Mouse (Mus musculus) CH12.LX (cell line): ENCODE data around the gene Arhgap1. TPM values are rescaled to one million over a fixed set of nuclear protein-coding genes. Genes with fewer than 3 reads are reported as not detected.
"Not testable (repeated sequence)": the region's sequence is repeated elsewhere in the genome, so short reads cannot be mapped to it uniquely, and the experiment has no call there.

Experiments used
- DNase-seq: peaks from one replicate; pipeline ENCODE4 v3.0.0-alpha.2; 2013; ENCODE audit errors: extremely low read depth
- H3K27ac ChIP-seq: 2 replicates; pipeline ENCODE4 v1.5.1; 2012; ENCODE audit warnings: low read depth, mild to moderate bottlenecking, control low read depth, moderate library complexity; ENCODE audit not compliant: insufficient read depth
- H3K27me3 ChIP-seq: replicated peaks from 2 replicates; pipeline ENCODE3; 2012; ENCODE audit warnings: inconsistent platforms
- H3K36me3 ChIP-seq, 2 experiments: replicated peaks in 1 of 2; 2 replicates each; pipeline versions ENCODE3 to v1.6.1; 2012; ENCODE audit warnings: inconsistent platforms in 1 of 2, low read length in 1 of 2, mild to moderate bottlenecking in 1 of 2, mixed read lengths in 1 of 2, moderate library complexity in 1 of 2; ENCODE audit not compliant: control insufficient read depth in 1 of 2, insufficient read depth in 1 of 2
- H3K4me1 ChIP-seq, 2 experiments: 2 replicates each; pipeline ENCODE4 v1.6.1; 2012; ENCODE audit warnings: inconsistent platforms in 1 of 2, moderate library complexity in 1 of 2; ENCODE audit not compliant: insufficient read depth in 2 of 2, control insufficient read depth in 1 of 2
- H3K4me2 ChIP-seq: 2 replicates; pipeline ENCODE4 v1.6.1; 2012; ENCODE audit warnings: low read depth, mild to moderate bottlenecking, control low read depth; ENCODE audit not compliant: poor library complexity, insufficient read depth, severe bottlenecking
- H3K4me3 ChIP-seq, 3 experiments: fragments of 150-350 bp in 1 of 3; sonication (generic) in 1 of 3; replicated peaks in 1 of 3; 2 replicates each; pipeline versions ENCODE3 to v1.5.1; 2011 to 2012; ENCODE audit warnings: low read depth in 2 of 3, low read length in 2 of 3, mild to moderate bottlenecking in 2 of 3, moderate library complexity in 2 of 3, control low read depth in 1 of 3, improper control_type of control experiment in 1 of 3, inconsistent platforms in 1 of 3, mixed read lengths in 1 of 3; ENCODE audit not compliant: poor library complexity in 1 of 3
- H3K79me2 ChIP-seq: replicated peaks from 2 replicates; pipeline ENCODE4 v1.6.1; 2012; ENCODE audit warnings: mild to moderate bottlenecking, moderate library complexity; ENCODE audit not compliant: control insufficient read depth, poor library complexity, insufficient read depth, severe bottlenecking; ENCODE audit errors: extremely low read depth
- H3K9ac ChIP-seq: 2 replicates; pipeline ENCODE4 v1.6.1; 2012; ENCODE audit warnings: low read depth, mild to moderate bottlenecking, control low read depth, moderate library complexity; ENCODE audit not compliant: insufficient read depth
- H3K9me3 ChIP-seq: replicated peaks from 2 replicates; pipeline ENCODE3; 2012; ENCODE audit warnings: low read length, inconsistent platforms, mixed read lengths
- BHLHE40 ChIP-seq: IDR thresholded peaks from 2 replicates; pipeline ENCODE4 v1.6.1; 2011; ENCODE audit warnings: mild to moderate bottlenecking, low read depth, low read length, improper control_type of control experiment
- ETS1 ChIP-seq: conservative IDR thresholded peaks from 2 replicates; pipeline ENCODE4 v1.6.1; 2012; ENCODE audit warnings: low read depth, mild to moderate bottlenecking, inconsistent platforms, low read length, improper control_type of control experiment, moderate library complexity
- GABPA ChIP-seq: IDR thresholded peaks from 2 replicates; pipeline ENCODE4 v1.6.1; 2012; ENCODE audit warnings: low read depth, low read length, improper control_type of control experiment, inconsistent platforms; ENCODE audit not compliant: insufficient replicate concordance
- HCFC1 ChIP-seq: IDR thresholded peaks from 2 replicates; pipeline ENCODE4 v1.6.1; 2012; ENCODE audit warnings: low read depth, mild to moderate bottlenecking, inconsistent platforms, low read length, improper control_type of control experiment
- KAT2A ChIP-seq: IDR thresholded peaks from 2 replicates; pipeline ENCODE4 v1.6.1; 2012; ENCODE audit warnings: low read length, improper control_type of control experiment, inconsistent platforms; ENCODE audit not compliant: insufficient replicate concordance
- MAFK ChIP-seq: IDR thresholded peaks from 2 replicates; pipeline ENCODE4 v1.6.1; 2011; ENCODE audit warnings: low read length, improper control_type of control experiment; ENCODE audit not compliant: insufficient replicate concordance
- MAX ChIP-seq: IDR thresholded peaks from 2 replicates; pipeline ENCODE4 v1.6.1; 2011; ENCODE audit warnings: low read length, improper control_type of control experiment
- MAZ ChIP-seq: IDR thresholded peaks from 2 replicates; pipeline ENCODE4 v1.6.1; 2012; ENCODE audit warnings: low read depth, mild to moderate bottlenecking, inconsistent platforms, low read length, improper control_type of control experiment, moderate library complexity
- MEF2A ChIP-seq: IDR thresholded peaks from 2 replicates; pipeline ENCODE4 v1.6.1; 2014; ENCODE audit warnings: low read depth, mild to moderate bottlenecking, inconsistent platforms, low read length, improper control_type of control experiment, borderline replicate concordance
- MXI1 ChIP-seq: IDR thresholded peaks from 2 replicates; pipeline ENCODE4 v1.6.1; 2011; ENCODE audit warnings: mild to moderate bottlenecking, low read depth, low read length, improper control_type of control experiment
- MYC ChIP-seq: IDR thresholded peaks from 2 replicates; pipeline ENCODE4 v1.6.1; 2011; ENCODE audit warnings: low read depth, mild to moderate bottlenecking, improper control_type of control experiment, low read length
- POLR2A ChIP-seq: IDR thresholded peaks from 2 replicates; pipeline ENCODE4 v1.6.1; 2011; ENCODE audit warnings: low read depth, mild to moderate bottlenecking, improper control_type of control experiment, low read length
- RAD21 ChIP-seq: IDR thresholded peaks from 2 replicates; pipeline ENCODE4 v1.6.1; 2011; ENCODE audit warnings: low read depth, mild to moderate bottlenecking, low read length, improper control_type of control experiment, moderate library complexity
- RCOR1 ChIP-seq: conservative IDR thresholded peaks from 2 replicates; pipeline ENCODE4 v1.6.1; 2012; ENCODE audit warnings: low read depth, mild to moderate bottlenecking, inconsistent platforms, low read length, improper control_type of control experiment
- SIN3A ChIP-seq: IDR thresholded peaks from 2 replicates; pipeline ENCODE4 v1.6.1; 2012; ENCODE audit warnings: low read length, improper control_type of control experiment, inconsistent platforms
- SMC3 ChIP-seq: IDR thresholded peaks from 2 replicates; pipeline ENCODE4 v1.6.1; 2011; ENCODE audit warnings: low read depth, low read length, improper control_type of control experiment
- TBP ChIP-seq: conservative IDR thresholded peaks from 2 replicates; pipeline ENCODE4 v1.6.1; 2011; ENCODE audit warnings: low read depth, low read length, improper control_type of control experiment
- TCF12 ChIP-seq: IDR thresholded peaks from 2 replicates; pipeline ENCODE4 v1.6.1; 2014; ENCODE audit warnings: low read depth, mild to moderate bottlenecking, inconsistent platforms, low read length, improper control_type of control experiment
- USF2 ChIP-seq: conservative IDR thresholded peaks from 2 replicates; pipeline ENCODE4 v1.6.1; 2011; ENCODE audit warnings: low read depth, low read length, improper control_type of control experiment
- ZC3H11A ChIP-seq: IDR thresholded peaks from 2 replicates; pipeline ENCODE4 v1.6.1; 2012; ENCODE audit warnings: low read depth, mild to moderate bottlenecking, inconsistent platforms, low read length, improper control_type of control experiment
- ZKSCAN1 ChIP-seq: IDR thresholded peaks from 2 replicates; pipeline ENCODE4 v1.6.1; 2012; ENCODE audit warnings: low read depth, inconsistent platforms, low read length, improper control_type of control experiment, borderline replicate concordance
- ZMIZ1 ChIP-seq: IDR thresholded peaks from 2 replicates; pipeline ENCODE4 v1.6.1; 2012; ENCODE audit warnings: low read depth, mild to moderate bottlenecking, inconsistent platforms, low read length, improper control_type of control experiment
- dilution Hi-C: fragments of 300-500 bp; cut with MboI; formaldehyde crosslinking; loops from 2 replicates; pipeline ENCODE4 v1.14.3; 2020; ENCODE audit warnings: low sequenced_read_pairs; ENCODE audit not compliant: extremely low pct_unique_long_range_greater_than_20kb, extremely low pct_ligation_motif_present
- in situ Hi-C: fragments of 300-500 bp; cut with MboI; formaldehyde crosslinking; loops from 3 replicates; pipeline ENCODE4 v1.14.3; 2019; ENCODE audit warnings: low sequenced_read_pairs, low pct_ligation_motif_present, low pct_unique_long_range_greater_than_20kb, mixed read lengths
- polyA plus RNA-seq: library from polyadenylated mRNA; unstranded; fragments of >175 nt; gene quantifications from 2 replicates; pipeline ENCODE4 v1.2.1, GENCODE M21; 2012; ENCODE audit warnings: low read depth; ENCODE audit not compliant: insufficient read length
- total RNA-seq, 2 experiments: library from RNA; depleted of rRNA; stranded (reverse); fragments of 300-350 nt in 1 of 2; fragments of >200 nt in 1 of 2; gene quantifications; 2 replicates each; pipeline ENCODE4 v1.2.3; 2012 to 2014

The Arhgap1 gene
- total and polyA plus RNA-seq, 3 experiments, result 15.6 to 35.4 (median 19.7) TPM

GRCm38 (mm10) chr2:91622356-91622755 lies 27.3 kb upstream of the Arhgap1 start:
- no peak overlapping the region for H3K4me3 ChIP-seq
- no peaks in the 10 kb centered on the region for H3K27me3 ChIP-seq
- H3K79me2 ChIP-seq, result no peaks in the 10 kb centered on the region
- dilution Hi-C loops, result no loop called here
- H3K27ac ChIP-seq, result no peak overlapping the region
- H3K4me1 ChIP-seq, result no peaks in the 10 kb centered on the region
- H3K9me3 ChIP-seq, result no peaks in the 10 kb centered on the region
- H3K4me2 ChIP-seq, result no peak overlapping the region
- H3K9ac ChIP-seq, result no peak overlapping the region
- in situ Hi-C loops, result no loop called here
- DNase-seq, result no peak
- TF ChIP-seq KAT2A (no peak), ZC3H11A (no peak), TCF12 (no peak), ZMIZ1 (no peak), BHLHE40 (no peak), ETS1 (no peak), MXI1 (no peak), RAD21 (no peak), SMC3 (no peak), ZKSCAN1 (no peak), MAX (no peak), USF2 (no peak), MAFK (no peak), POLR2A (no peak)
- H3K36me3 ChIP-seq, result peaks cover 35 to 66% of the 10 kb centered on the region in 2 experiments

- peaks cover 28 to 56% of the 10 kb centered on the region in 2 experiments for H3K36me3 ChIP-seq
- dilution Hi-C loops, in situ Hi-C loops, H3K27me3 ChIP-seq, H3K4me2 ChIP-seq, H3K9ac ChIP-seq, H3K9me3 ChIP-seq, H3K4me3 ChIP-seq, DNase-seq, H3K4me1 ChIP-seq, H3K79me2 ChIP-seq, H3K27ac ChIP-seq: not testable (repeated sequence)
Measured at GRCm38 (mm10) chr2:91623366-91623765, 26.3 kb upstream of the Arhgap1 start.

DNA sequence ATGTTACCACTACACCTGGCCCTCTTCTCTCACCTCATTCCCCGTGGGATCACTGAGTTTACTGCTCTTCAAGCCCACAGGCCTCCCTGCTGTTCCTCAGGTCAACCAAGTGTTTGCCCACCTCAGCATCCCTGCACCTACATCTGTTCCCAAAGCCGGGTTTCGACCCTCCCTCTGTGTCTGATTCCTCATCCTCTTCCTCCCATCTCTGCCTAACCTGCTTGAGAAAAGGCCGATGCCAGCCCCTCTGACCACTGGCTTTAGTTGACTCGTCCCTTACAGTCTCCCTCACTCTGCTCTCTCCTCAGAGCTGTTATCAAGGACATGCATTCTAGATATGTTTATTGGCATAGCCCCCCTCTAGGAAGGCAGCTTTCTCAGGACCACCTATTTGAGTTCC lies 22.2 kb upstream of the Arhgap1 start:
- dilution Hi-C loops (no loop called here), in situ Hi-C loops (no loop called here)
- Histone ChIP-seq H3K36me3 (peaks cover 2 to 20% of the 10 kb centered on the region in 2 experiments), H3K4me3 (no peak overlapping the region), H3K4me1 (no peaks in the 10 kb centered on the region; a peak in 1 of 4 replicates), H3K4me2 (no peak overlapping the region), H3K27ac (no peak overlapping the region), H3K27me3 (peaks cover 2% of the 10 kb centered on the region), H3K9ac (no peak overlapping the region), H3K9me3 (no peaks in the 10 kb centered on the region), H3K79me2 (no peaks in the 10 kb centered on the region)
- TF ChIP-seq TBP (no peak), ZKSCAN1 (no peak), KAT2A (no peak), RCOR1 (no peak), HCFC1 (no peak), SIN3A (no peak), POLR2A (no peak), GABPA (no peak), BHLHE40 (no peak), MEF2A (no peak), MAZ (no peak), MYC (no peak)
- DNase-seq, result no peak
